Mouse (Mus musculus) ES-Bruce4 (cell line): ENCODE data around the gene Hfe. TPM values are rescaled to one million over a fixed set of nuclear protein-coding genes. Genes with fewer than 3 reads are reported as not detected.

Experiments used
- H3K27ac ChIP-seq: 2 replicates; pipeline ENCODE4 v1.5.1; 2012; ENCODE audit warnings: low read length, inconsistent platforms; ENCODE audit not compliant: insufficient read depth
- H3K27me3 ChIP-seq: 2 replicates; pipeline ENCODE4 v1.6.1; 2012; ENCODE audit warnings: mild to moderate bottlenecking, low read length, inconsistent platforms; ENCODE audit not compliant: control insufficient read depth, poor library complexity, insufficient read depth, severe bottlenecking
- H3K36me3 ChIP-seq: 2 replicates; pipeline ENCODE4 v1.6.1; 2012; ENCODE audit warnings: inconsistent platforms, mild to moderate bottlenecking, low read length, moderate library complexity; ENCODE audit not compliant: control insufficient read depth, poor library complexity, insufficient read depth, severe bottlenecking
- H3K4me1 ChIP-seq: one replicate; pipeline ENCODE4 v1.8.1; 2011; ENCODE audit warnings: low read length; ENCODE audit not compliant: control insufficient read depth, insufficient read depth
- H3K4me3 ChIP-seq: 2 replicates; pipeline ENCODE4 v1.5.1; 2011; ENCODE audit warnings: low read depth, mild to moderate bottlenecking, low read length
- H3K9ac ChIP-seq: 2 replicates; pipeline ENCODE4 v1.6.1; 2012; ENCODE audit warnings: low read depth, mild to moderate bottlenecking, inconsistent platforms; ENCODE audit not compliant: poor library complexity, severe bottlenecking
- H3K9me3 ChIP-seq: replicated peaks from 2 replicates; pipeline ENCODE4 v1.6.1; 2012; ENCODE audit warnings: mild to moderate bottlenecking, low read length, inconsistent platforms; ENCODE audit not compliant: control insufficient read depth, poor library complexity, insufficient read depth, severe bottlenecking
- CTCF ChIP-seq: IDR thresholded peaks from one replicate; pipeline ENCODE4 v1.8.1; 2011; ENCODE audit warnings: low read depth, low read length
- EP300 ChIP-seq: IDR thresholded peaks from 2 replicates; pipeline ENCODE4 v1.6.1; 2011; ENCODE audit warnings: low read depth, low read length; ENCODE audit not compliant: insufficient read depth
- POLR2A ChIP-seq: IDR thresholded peaks from one replicate; pipeline ENCODE4 v1.8.1; 2011; ENCODE audit warnings: low read length; ENCODE audit not compliant: insufficient read depth
- polyA plus RNA-seq: library from polyadenylated mRNA; stranded (reverse); fragments of >200 nt; gene quantifications from 2 replicates; pipeline ENCODE4 v1.2.4, GENCODE M21; 2011; ENCODE audit warnings: low read depth; ENCODE audit not compliant: missing spikeins, insufficient read depth, insufficient read length

The Hfe gene
- not detected in 2 replicates for polyA plus RNA-seq

GRCm38 (mm10) chr13:23710374-23711089, at the start of gene Hfe:
Gene Hfe (minus strand): TSS chr13:23710854.
- no peak within 1 kb of the TSS for H3K27ac ChIP-seq
- no peak for TF ChIP-seq POLR2A
- TF ChIP-seq CTCF, result no peak
- TF ChIP-seq EP300, result no peak
- no peaks in the 10 kb centered on the region for H3K36me3 ChIP-seq
- peak within 1 kb of the TSS; percentile 10; the same call in 1 of the 2 replicates for H3K4me3 ChIP-seq
- peaks cover 4% of the 10 kb centered on the region; the same call in 1 of the 2 replicates for H3K27me3 ChIP-seq
- peak within 1 kb of the TSS; percentile 24; the same call in 1 of the 2 replicates for H3K9ac ChIP-seq
- no peaks in the 10 kb centered on the region for H3K9me3 ChIP-seq
- H3K4me1 ChIP-seq, result no peaks in the 10 kb centered on the region

- Histone ChIP-seq H3K27me3 (no peaks in the 10 kb centered on the region), H3K36me3 (no peaks in the 10 kb centered on the region), H3K9me3 (no peaks in the 10 kb centered on the region), H3K27ac (peak overlapping the region; percentile 99), H3K9ac (peak overlapping the region; percentile 99), H3K4me3 (0 out of 2 replicates have a peak overlapping the region, but pooled peaks have one; percentile 66), H3K4me1 (no peaks in the 10 kb centered on the region)
- TF ChIP-seq EP300, result no peak
- TF ChIP-seq POLR2A, result no peak
- no peak for TF ChIP-seq CTCF
These were observed 49.2 kb upstream of the Hfe start for GRCm38 (mm10) chr13:23759916-23760239.

GRCm38 (mm10) chr13:23759251-23759771, 48.7 kb upstream of the Hfe start:
- no peak overlapping the region for H3K4me3 ChIP-seq
- H3K27ac ChIP-seq, result no peak overlapping the region
- no peak for TF ChIP-seq POLR2A
- peak overlapping the region; percentile 99; the same call in 1 of the 2 replicates for H3K9ac ChIP-seq
- no peaks in the 10 kb centered on the region for H3K27me3 ChIP-seq
- H3K9me3 ChIP-seq, result no peaks in the 10 kb centered on the region
- H3K4me1 ChIP-seq, result no peaks in the 10 kb centered on the region
- no peaks in the 10 kb centered on the region for H3K36me3 ChIP-seq

- Histone ChIP-seq H3K9ac (0 out of 2 replicates have a peak overlapping the region, but pooled peaks have one; percentile 74), H3K36me3 (no peaks in the 10 kb centered on the region), H3K4me3 (no peak overlapping the region), H3K27ac (peak overlapping the region; percentile 56; the same call in 1 of the 2 replicates), H3K27me3 (no peaks in the 10 kb centered on the region), H3K9me3 (no peaks in the 10 kb centered on the region), H3K4me1 (no peaks in the 10 kb centered on the region)
- TF ChIP-seq CTCF, result no peak
- no peak for TF ChIP-seq EP300
- no peak for TF ChIP-seq POLR2A
These were observed 47.3 kb upstream of the Hfe start for GRCm38 (mm10) chr13:23757921-23758320.

- H3K9me3 ChIP-seq, result no peaks in the 10 kb centered on the region
These were observed 46.6 kb upstream of the Hfe start for GRCm38 (mm10) chr13:23757211-23757773.

GRCm38 (mm10) chr13:23756790-23757189, 46.1 kb upstream of the Hfe start, which contains the start of gene Hist1h4b:
Gene Hist1h4b (plus strand): TSS chr13:23757013.
- Histone ChIP-seq H3K9ac (peak within 1 kb of the TSS; percentile 74), H3K27ac (peak within 1 kb of the TSS; percentile 80), H3K36me3 (no peaks in the 10 kb centered on the region), H3K9me3 (no peaks in the 10 kb centered on the region), H3K4me3 (peak within 1 kb of the TSS; percentile 52), H3K27me3 (no peaks in the 10 kb centered on the region), H3K4me1 (no peaks in the 10 kb centered on the region)
- TF ChIP-seq POLR2A, result peak; percentile 98
- 0 out of 2 replicates have a peak, but pooled peaks have one; percentile 48 for TF ChIP-seq EP300
- no peak for TF ChIP-seq CTCF

More at GRCm38 (mm10) chr13:23757211-23757773, 46.6 kb upstream of the Hfe start:
- Histone ChIP-seq H3K9ac (peak overlapping the region; percentile 74), H3K36me3 (no peaks in the 10 kb centered on the region), H3K4me1 (no peaks in the 10 kb centered on the region), H3K27me3 (no peaks in the 10 kb centered on the region), H3K27ac (peak overlapping the region; percentile 70), H3K4me3 (peak overlapping the region; percentile 52)
- no peak for TF ChIP-seq EP300
- TF ChIP-seq POLR2A, result peak; percentile 87
